8 mouse cellular contexts compared by ENCODE assay signal in the genomic region with DNA sequence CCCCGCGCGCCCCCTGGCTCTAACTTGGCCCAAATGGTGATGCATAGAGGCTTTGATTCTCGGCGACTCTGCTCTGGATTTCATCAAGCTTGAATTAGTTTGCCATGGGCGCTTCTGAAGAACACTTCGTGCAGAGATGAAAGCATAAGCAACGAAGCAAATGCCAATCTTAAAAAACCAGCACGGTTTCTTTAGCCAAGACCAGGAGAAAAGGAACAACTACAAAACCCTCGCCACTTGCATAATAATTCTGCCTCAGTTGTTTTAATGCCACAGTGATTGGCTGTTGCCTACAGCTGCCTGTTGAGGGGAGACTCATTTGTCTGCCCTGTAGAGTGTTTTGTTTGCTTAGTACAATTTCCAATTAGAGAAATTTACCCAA. TPM values are rescaled to one million over a fixed set of nuclear protein-coding genes. Genes with fewer than 3 reads are reported as not detected.
A peak's percentile ranks its signal among the peaks of the same experiment; 100 is the strongest.
DNase-seq lines count a peak whose midpoint lies in the region; ATAC-seq and TF ChIP-seq lines count a peak whose summit lies in the region.

No protein-coding gene starts in this region.

- H3K4me1 ChIP-seq in heart, embryonic 14.5 days (ENCODE audit: control insufficient read depth in 2 of 2, insufficient read depth in 2 of 2, low read length in 2 of 2), result peaks cover 6 to 23% of the 10 kb centered on the region in 2 experiments
- H3K4me1 ChIP-seq in liver, embryonic 15.5 days (replicated peaks), result peaks cover 63% of the 10 kb centered on the region

- peak overlapping the region; percentile 98 for H3K9ac ChIP-seq in heart, embryonic 14.5 days (ENCODE audit: low read length)
- peak overlapping the region; percentile 87 for H3K9ac ChIP-seq in liver, embryonic 15.5 days

- H3K36me3 ChIP-seq in heart, embryonic 14.5 days (ENCODE audit: control insufficient read depth, insufficient read depth, low read length), result peaks cover 16% of the 10 kb centered on the region; the same call in 1 of the 2 replicates
- 0 out of 2 replicates have a peak, but pooled peaks cover 2% of the 10 kb centered on the region for H3K36me3 ChIP-seq in liver, embryonic 15.5 days (replicated peaks)

- no peak for TF ChIP-seq CTCF in layer of hippocampus, adult 2 months (conservative IDR thresholded peaks at IDR 0.05)

- H3K27ac ChIP-seq in layer of hippocampus, adult 2 months, result peak overlapping the region; percentile 100
- H3K27ac ChIP-seq in heart, embryonic 14.5 days (replicated peaks in 1 of 2; ENCODE audit: control insufficient read depth in 1 of 2, insufficient read depth in 1 of 2, low read depth in 2 of 2, low read length in 2 of 2), result peak overlapping the region; percentile 98 to 99
- peak overlapping the region; percentile 91 for H3K27ac ChIP-seq in liver, embryonic 15.5 days (replicated peaks)

- DNase-seq in layer of hippocampus, adult 2 months (ENCODE audit: low spot score in 2 of 2), result peak in 1 of 2 experiments; percentile 53
- DNase-seq in layer of hippocampus, postnatal 36 days, result no peak
- peak; percentile 56 for DNase-seq in adipocyte (ENCODE audit: low spot score)
- no peak for DNase-seq in spleen, postnatal 4 days (ENCODE audit: low spot score in 2 of 2)
- no peak for DNase-seq in thymus, postnatal 4 days

- no peaks in the 10 kb centered on the region for H3K27me3 ChIP-seq in heart, embryonic 14.5 days (ENCODE audit: control insufficient read depth, insufficient read depth, low read length)
- H3K27me3 ChIP-seq in liver, embryonic 15.5 days, result no peaks in the 10 kb centered on the region

- H3K4me2 ChIP-seq in heart, embryonic 14.5 days (ENCODE audit: low read length), result peak overlapping the region; percentile 61
- H3K4me2 ChIP-seq in liver, embryonic 15.5 days, result peak overlapping the region; percentile 93

- no peaks in the 10 kb centered on the region for H3K9me3 ChIP-seq in heart, embryonic 14.5 days (ENCODE audit: control insufficient read depth, low read length)
- H3K9me3 ChIP-seq in liver, embryonic 15.5 days (replicated peaks), result no peaks in the 10 kb centered on the region

- ATAC-seq in heart, embryonic 14.5 days (ENCODE audit: insufficient number of reproducible peaks, insufficient read depth, low FRiP score, low read depth), result no peak
- ATAC-seq in liver, embryonic 15.5 days (ENCODE audit: insufficient read depth), result no peak
- ATAC-seq in activated CD4-positive, CD25-positive, alpha-beta regulatory T cell, adult 4 months, result no peak

- WGBS in heart, embryonic 14.5 days, result 3% methylated on average over 10 of the region's 10 CpGs
- WGBS in liver, embryonic 15.5 days (ENCODE audit: insufficient replicate concordance), result 5% methylated on average over 10 of the region's 10 CpGs

- H3K4me3 ChIP-seq in layer of hippocampus, adult 2 months, result peak overlapping the region; percentile 85
- H3K4me3 ChIP-seq in heart, embryonic 14.5 days (ENCODE audit: control insufficient read depth in 1 of 2, insufficient read depth in 1 of 2, low read depth in 1 of 2, low read length in 2 of 2), result peak overlapping the region; percentile 84 to 99
- peak overlapping the region; percentile 79 for H3K4me3 ChIP-seq in liver, embryonic 15.5 days (replicated peaks)

RNA-seq across cellular contexts. Expression of a gene that starts 0.8 kb away (rescaled TPM):
- total RNA-seq in layer of hippocampus, adult 2 months (2021), result 100 to 1,000 TPM; 113 to 119 TPM
- 100 to 1,000 TPM; 127 to 131 TPM for total RNA-seq in layer of hippocampus, postnatal 36 days (2021)
- polyA plus RNA-seq in heart, embryonic 14.5 days (2014; fragmentation: Nextera tagmentation; extraction: Ambion mirVana), result 46.1 and 59.2 TPM in 2 replicates
- 7.4 and 9.0 TPM in 2 replicates for polyA plus RNA-seq in liver, embryonic 15.5 days (2015; fragmentation: Nextera tagmentation; extraction: Ambion mirVana)
- polyA plus RNA-seq in activated CD4-positive, CD25-positive, alpha-beta regulatory T cell, adult 4 months (2017; shearing (Covaris generic)), result 10 to 100 TPM; 11.8 to 13.2 TPM

RNA-seq across cellular contexts. Expression of a gene that starts 6.8 kb away (rescaled TPM):
- 100 to 1,000 TPM; 115 to 132 TPM for total RNA-seq in layer of hippocampus, adult 2 months (2021)
- 100 to 1,000 TPM; 120 to 123 TPM for total RNA-seq in layer of hippocampus, postnatal 36 days (2021)
- 61.9 and 62.9 TPM in 2 replicates for polyA plus RNA-seq in heart, embryonic 14.5 days (2014; fragmentation: Nextera tagmentation; extraction: Ambion mirVana)
- 35.5 and 36.8 TPM in 2 replicates for polyA plus RNA-seq in liver, embryonic 15.5 days (2015; fragmentation: Nextera tagmentation; extraction: Ambion mirVana)
- polyA plus RNA-seq in activated CD4-positive, CD25-positive, alpha-beta regulatory T cell, adult 4 months (2017; shearing (Covaris generic)), result 100 to 1,000 TPM; 144 to 155 TPM

RNA-seq across cellular contexts. Expression of a gene that starts 47.0 kb away (rescaled TPM):
- not detected for total RNA-seq in layer of hippocampus, adult 2 months (2021)
- total RNA-seq in layer of hippocampus, postnatal 36 days (2021), result not detected
- 0.36 and 1.1 TPM in 2 replicates for polyA plus RNA-seq in heart, embryonic 14.5 days (2014; fragmentation: Nextera tagmentation; extraction: Ambion mirVana)
- 0.15 TPM in 1 of 2 replicates, not detected in the other for polyA plus RNA-seq in liver, embryonic 15.5 days (2015; fragmentation: Nextera tagmentation; extraction: Ambion mirVana)
- 1 to 10 TPM in 1 of 2 experiments, not detected in 1; 2.6 TPM for polyA plus RNA-seq in activated CD4-positive, CD25-positive, alpha-beta regulatory T cell, adult 4 months (2017; shearing (Covaris generic))
